Mouse (Mus musculus): ENCODE results near the gene Fbxw13. TPM values are rescaled to one million over a fixed set of nuclear protein-coding genes. Genes with fewer than 3 reads are reported as not detected.

Gene Fbxw13
- polyA plus RNA-seq (2017; shearing (Covaris generic)), result not detected

DNA sequence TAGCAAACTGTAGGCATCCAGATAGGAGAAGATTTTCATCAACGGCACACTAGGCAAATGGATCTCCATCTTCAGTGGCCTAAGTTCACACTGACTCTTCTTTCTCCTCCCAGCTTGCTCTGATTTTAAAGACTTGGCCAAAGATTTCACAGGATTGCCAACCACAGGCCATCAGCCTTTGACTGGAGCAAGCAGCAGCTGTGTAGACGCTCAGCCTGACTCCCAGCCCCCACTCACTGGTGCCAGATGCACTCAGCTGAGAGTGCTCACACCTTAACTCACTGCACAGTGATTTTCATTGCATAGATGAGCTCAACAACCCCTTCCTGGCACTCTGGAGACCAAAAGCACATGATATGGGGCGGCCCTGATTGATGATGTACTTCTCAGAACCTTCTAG, at the start of gene Fbxw13:
Gene Fbxw13, minus strand, starts transcription at position 101 of the 400 bp plus-strand sequence.

DNA sequence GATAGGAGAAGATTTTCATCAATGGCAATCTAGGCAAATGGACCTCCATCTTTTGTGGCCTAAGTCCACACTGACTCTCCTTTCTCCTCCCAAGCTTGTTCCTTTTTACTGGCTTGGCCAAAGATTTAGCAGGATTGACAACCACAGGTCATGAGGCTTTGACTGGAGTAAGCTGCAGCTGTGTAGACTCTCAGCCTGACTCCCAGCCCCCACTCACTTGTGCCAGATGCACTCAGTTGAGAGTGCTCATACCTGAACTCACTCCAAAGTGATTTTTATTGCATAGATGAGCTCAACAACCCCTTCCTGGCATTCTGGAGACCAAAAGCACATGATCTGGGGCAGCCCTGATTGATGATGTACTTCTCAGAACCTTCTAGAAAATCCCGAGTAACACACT, 38.9 kb upstream of the Fbxw13 start, which contains the start of gene Fbxw20:
Gene Fbxw20, minus strand, starts transcription at position 101 of the 400 bp plus-strand sequence.

DNA sequence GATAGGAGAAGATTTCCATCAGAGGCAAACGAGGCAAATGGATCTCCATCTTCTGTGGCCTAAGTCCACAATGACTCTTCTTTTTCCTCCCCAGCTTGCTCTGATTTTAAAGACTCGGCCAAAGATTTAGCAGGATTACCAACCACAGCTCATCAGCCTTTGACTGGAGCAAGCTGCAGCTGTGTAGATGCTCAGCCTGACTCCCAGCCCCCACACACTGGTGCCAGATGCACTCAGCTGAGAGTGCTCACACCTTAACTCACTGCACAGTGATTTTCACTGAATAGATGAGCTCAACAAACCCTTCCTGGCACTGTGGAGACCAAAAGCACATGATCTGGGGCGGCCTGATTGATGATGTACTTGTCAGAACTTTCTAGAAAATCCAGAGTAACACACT, 33.8 kb downstream of the Fbxw13 start, which contains the start of gene Fbxw21:
Gene Fbxw21, minus strand, starts transcription at position 101 of the 400 bp plus-strand sequence.

Other genes with a start within 250 kb of the Fbxw13 start
- 0.95 TPM for gene Col7a1, start 242.4 kb downstream of the Fbxw13 start, polyA plus RNA-seq (2017; shearing (Covaris generic))
- not detected for gene Ucn2, start 210.0 kb downstream of the Fbxw13 start, polyA plus RNA-seq (2017; shearing (Covaris generic))
- 5.7 TPM for gene Pfkfb4, start 204.2 kb downstream of the Fbxw13 start, polyA plus RNA-seq (2017; shearing (Covaris generic))
- gene Shisa5, start 157.4 kb downstream of the Fbxw13 start, polyA plus RNA-seq (2017; shearing (Covaris generic)), result 4,784 TPM
- gene Trex1, start 136.2 kb downstream of the Fbxw13 start, polyA plus RNA-seq (2017; shearing (Covaris generic)), result 120 TPM
- 22.8 TPM for gene Atrip, start 121.9 kb downstream of the Fbxw13 start, polyA plus RNA-seq (2017; shearing (Covaris generic))
- gene Ccdc51, start 113.5 kb downstream of the Fbxw13 start, polyA plus RNA-seq (2017; shearing (Covaris generic)), result 18.4 TPM
- gene Tma7, start 113.4 kb downstream of the Fbxw13 start, polyA plus RNA-seq (2017; shearing (Covaris generic)), result 624 TPM
- gene Plxnb1, start 100.6 kb downstream of the Fbxw13 start, polyA plus RNA-seq (2017; shearing (Covaris generic)), result 3.3 TPM
- gene Fbxw21, start 33.9 kb downstream of the Fbxw13 start, polyA plus RNA-seq (2017; shearing (Covaris generic)), result not detected
- not detected for gene Fbxw20, start 38.8 kb upstream of the Fbxw13 start, polyA plus RNA-seq (2017; shearing (Covaris generic))
- gene Fbxw14, start 91.7 kb upstream of the Fbxw13 start, polyA plus RNA-seq (2017; shearing (Covaris generic)), result not detected
- gene Fbxw28, start 143.7 kb upstream of the Fbxw13 start, polyA plus RNA-seq (2017; shearing (Covaris generic)), result not detected
- gene Fbxw22, start 208.3 kb upstream of the Fbxw13 start, polyA plus RNA-seq (2017; shearing (Covaris generic)), result not detected